Mouse (Mus musculus): ENCODE data around the gene Gm5591.
"Not testable (repeated sequence)": the region's sequence is repeated elsewhere in the genome, so short reads cannot be mapped to it uniquely, and the experiment has no call there.

The Gm5591 gene

GRCm38 (mm10) chr7:38528093-38528492 lies at the start of gene Gm5591:
Gene Gm5591, minus strand, starts transcription at chr7:38528193.
- CTCF ChIA-PET = not testable (repeated sequence)

GRCm38 (mm10) chr7:38488468-38488867 lies 39.5 kb downstream of the Gm5591 start:
- CTCF ChIA-PET = not testable (repeated sequence)
